Mouse (Mus musculus): ENCODE results near the gene Sult1b1. TPM values are rescaled to one million over a fixed set of nuclear protein-coding genes. Genes with fewer than 3 reads are reported as not detected.
"Not testable (repeated sequence)": the region's sequence is repeated elsewhere in the genome, so short reads cannot be mapped to it uniquely, and the experiment has no call there.

Gene Sult1b1
- polyA plus RNA-seq, 1 experiment, result not detected

GRCm38 (mm10) chr5:87562966-87563365 lies 25.0 kb upstream of the Sult1b1 start:
- TF ChIP-seq POLR2A (IDR thresholded peaks at IDR 0.05; ENCODE audit: low read depth, low read length) (no peak), CTCF (IDR thresholded peaks at IDR 0.05; ENCODE audit: extremely low read depth, insufficient read depth, insufficient read length, insufficient replicate concordance) (no peak)
- H3K36me3 ChIP-seq (ENCODE audit: control insufficient read depth, insufficient read depth, low read length), result no peaks in the 10 kb centered on the region
- no peak overlapping the region for H3K4me3 ChIP-seq (ENCODE audit: extremely low read depth, insufficient read depth, insufficient read length)
- H3K27me3 ChIP-seq (ENCODE audit: control insufficient read depth, insufficient read depth, low read length), result no peaks in the 10 kb centered on the region
- no peak overlapping the region for H3K27ac ChIP-seq (ENCODE audit: insufficient read depth, low read length)
- no peaks in the 10 kb centered on the region for H3K4me1 ChIP-seq (ENCODE audit: control insufficient read depth, insufficient read depth, insufficient read length)
- DNase-seq (ENCODE audit: low read depth in 1 of 2, low spot score in 2 of 2), result no peak

GRCm38 (mm10) chr5:87562526-87562925 lies 24.5 kb upstream of the Sult1b1 start:
- Histone ChIP-seq H3K4me3 (ENCODE audit: extremely low read depth, insufficient read depth, insufficient read length) (no peak overlapping the region), H3K36me3 (ENCODE audit: control insufficient read depth, insufficient read depth, low read length) (no peaks in the 10 kb centered on the region), H3K27me3 (ENCODE audit: control insufficient read depth, insufficient read depth, low read length) (no peaks in the 10 kb centered on the region), H3K27ac (ENCODE audit: insufficient read depth, low read length) (no peak overlapping the region), H3K4me1 (ENCODE audit: control insufficient read depth, insufficient read depth, insufficient read length) (no peaks in the 10 kb centered on the region)
- WGBS, result 85% methylated on average over 4 of the region's 4 CpGs
- TF ChIP-seq CTCF (IDR thresholded peaks at IDR 0.05; ENCODE audit: extremely low read depth, insufficient read depth, insufficient read length, insufficient replicate concordance) (no peak), POLR2A (IDR thresholded peaks at IDR 0.05; ENCODE audit: low read depth, low read length) (no peak)
- no peak for DNase-seq (ENCODE audit: low read depth in 1 of 2, low spot score in 2 of 2)

DNA sequence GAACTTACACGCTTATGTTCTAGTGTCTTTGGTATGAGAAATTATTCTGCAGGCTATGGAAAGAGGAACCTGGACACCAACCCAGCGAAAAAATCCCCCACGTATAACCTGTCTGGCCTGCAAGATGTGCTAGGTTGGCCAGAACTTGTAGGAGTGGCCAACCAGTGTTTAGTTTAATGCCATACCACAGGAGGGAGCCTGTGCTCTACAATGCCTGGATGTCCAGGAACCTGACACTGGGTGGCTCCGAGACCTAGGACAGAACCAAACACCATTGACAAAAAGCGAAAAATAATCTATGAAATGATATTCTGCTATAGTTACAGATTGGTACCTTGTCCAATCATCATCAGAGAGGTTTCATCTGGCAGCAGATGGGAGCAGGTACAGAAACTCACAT lies 22.1 kb upstream of the Sult1b1 start:
- no peaks in the 10 kb centered on the region for H3K27me3 ChIP-seq (ENCODE audit: control insufficient read depth, insufficient read depth, low read length)
- no peak overlapping the region for H3K4me3 ChIP-seq (ENCODE audit: extremely low read depth, insufficient read depth, insufficient read length)
- TF ChIP-seq CTCF (IDR thresholded peaks at IDR 0.05; ENCODE audit: extremely low read depth, insufficient read depth, insufficient read length, insufficient replicate concordance) (no peak), POLR2A (IDR thresholded peaks at IDR 0.05; ENCODE audit: low read depth, low read length) (no peak)
- no peaks in the 10 kb centered on the region for H3K4me1 ChIP-seq (ENCODE audit: control insufficient read depth, insufficient read depth, insufficient read length)
- no peak for DNase-seq (ENCODE audit: low read depth in 1 of 2, low spot score in 2 of 2)
- no peaks in the 10 kb centered on the region for H3K36me3 ChIP-seq (ENCODE audit: control insufficient read depth, insufficient read depth, low read length)
- no peak overlapping the region for H3K27ac ChIP-seq (ENCODE audit: insufficient read depth, low read length)
- 66% methylated on average over 5 of the region's 5 CpGs for WGBS

- H3K4me3 ChIP-seq (ENCODE audit: extremely low read depth, insufficient read depth, insufficient read length), result no peak overlapping the region
- no peak for TF ChIP-seq CTCF (IDR thresholded peaks at IDR 0.05; ENCODE audit: extremely low read depth, insufficient read depth, insufficient read length, insufficient replicate concordance)
- TF ChIP-seq POLR2A (IDR thresholded peaks at IDR 0.05; ENCODE audit: low read depth, low read length), result no peak
- 64% methylated on average over 1 of the region's 1 CpGs for WGBS
- no peaks in the 10 kb centered on the region for H3K27me3 ChIP-seq (ENCODE audit: control insufficient read depth, insufficient read depth, low read length)
- H3K36me3 ChIP-seq (ENCODE audit: control insufficient read depth, insufficient read depth, low read length), result no peaks in the 10 kb centered on the region
- no peaks in the 10 kb centered on the region for H3K4me1 ChIP-seq (ENCODE audit: control insufficient read depth, insufficient read depth, insufficient read length)
- no peak for DNase-seq (ENCODE audit: low read depth in 1 of 2, low spot score in 2 of 2)
- no peak overlapping the region for H3K27ac ChIP-seq (ENCODE audit: insufficient read depth, low read length)
Observed at GRCm38 (mm10) chr5:87550935-87551334, 12.9 kb upstream of the Sult1b1 start.

DNA sequence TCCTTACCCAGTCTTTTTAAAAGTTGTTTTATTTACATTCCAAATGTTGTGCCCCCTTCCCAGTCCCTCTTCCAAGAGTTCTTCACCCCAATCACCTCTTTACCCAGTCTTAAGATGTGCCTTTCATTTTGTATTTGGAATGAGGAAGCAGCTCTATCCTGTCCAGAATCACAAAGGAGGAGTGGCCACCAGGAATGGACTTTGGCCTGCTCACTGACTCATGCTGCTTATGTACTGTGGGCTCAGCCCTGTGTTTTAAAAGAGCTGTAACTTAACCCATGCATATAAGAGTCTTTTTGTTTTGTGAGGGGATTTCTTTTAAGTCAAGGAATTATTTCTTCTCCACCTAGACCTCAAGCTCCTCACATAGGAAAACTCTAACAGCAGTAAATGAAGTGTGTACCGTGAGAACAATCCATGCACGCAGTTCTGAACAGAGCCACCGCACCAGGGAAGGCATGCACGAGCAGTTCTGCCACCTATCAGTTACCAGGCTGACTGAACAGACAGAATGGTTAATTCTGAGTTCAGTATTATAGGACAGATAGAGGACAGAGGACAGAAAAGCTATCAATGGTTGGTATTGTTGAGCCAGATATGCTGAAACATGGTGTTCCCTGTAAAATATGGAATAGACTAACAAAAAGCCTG lies 1.9 kb downstream of the Sult1b1 start:
- Histone ChIP-seq H3K4me3 (ENCODE audit: extremely low read depth, insufficient read depth, insufficient read length) (no peak overlapping the region), H3K36me3 (ENCODE audit: control insufficient read depth, insufficient read depth, low read length) (no peaks in the 10 kb centered on the region), H3K27ac (ENCODE audit: insufficient read depth, low read length) (no peak overlapping the region), H3K4me1 (ENCODE audit: control insufficient read depth, insufficient read depth, insufficient read length) (no peaks in the 10 kb centered on the region), H3K27me3 (ENCODE audit: control insufficient read depth, insufficient read depth, low read length) (no peaks in the 10 kb centered on the region)
- TF ChIP-seq POLR2A (IDR thresholded peaks at IDR 0.05; ENCODE audit: low read depth, low read length) (no peak), CTCF (IDR thresholded peaks at IDR 0.05; ENCODE audit: extremely low read depth, insufficient read depth, insufficient read length, insufficient replicate concordance) (no peak)
- 86% methylated on average over 4 of the region's 4 CpGs for WGBS
- DNase-seq (ENCODE audit: low read depth in 1 of 2, low spot score in 2 of 2), result no peak

GRCm38 (mm10) chr5:87532288-87532687 lies 5.7 kb downstream of the Sult1b1 start:
- no peak overlapping the region for H3K4me3 ChIP-seq (ENCODE audit: extremely low read depth, insufficient read depth, insufficient read length)
- H3K27ac ChIP-seq (ENCODE audit: insufficient read depth, low read length), result no peak overlapping the region
- WGBS, result 74% methylated on average over 2 of the region's 2 CpGs
- H3K27me3 ChIP-seq (ENCODE audit: control insufficient read depth, insufficient read depth, low read length), result no peaks in the 10 kb centered on the region
- DNase-seq (ENCODE audit: low read depth in 1 of 2, low spot score in 2 of 2), result no peak
- no peaks in the 10 kb centered on the region for H3K4me1 ChIP-seq (ENCODE audit: control insufficient read depth, insufficient read depth, insufficient read length)
- TF ChIP-seq CTCF (IDR thresholded peaks at IDR 0.05; ENCODE audit: extremely low read depth, insufficient read depth, insufficient read length, insufficient replicate concordance) (no peak), POLR2A (IDR thresholded peaks at IDR 0.05; ENCODE audit: low read depth, low read length) (no peak)
- H3K36me3 ChIP-seq (ENCODE audit: control insufficient read depth, insufficient read depth, low read length), result no peaks in the 10 kb centered on the region

DNA sequence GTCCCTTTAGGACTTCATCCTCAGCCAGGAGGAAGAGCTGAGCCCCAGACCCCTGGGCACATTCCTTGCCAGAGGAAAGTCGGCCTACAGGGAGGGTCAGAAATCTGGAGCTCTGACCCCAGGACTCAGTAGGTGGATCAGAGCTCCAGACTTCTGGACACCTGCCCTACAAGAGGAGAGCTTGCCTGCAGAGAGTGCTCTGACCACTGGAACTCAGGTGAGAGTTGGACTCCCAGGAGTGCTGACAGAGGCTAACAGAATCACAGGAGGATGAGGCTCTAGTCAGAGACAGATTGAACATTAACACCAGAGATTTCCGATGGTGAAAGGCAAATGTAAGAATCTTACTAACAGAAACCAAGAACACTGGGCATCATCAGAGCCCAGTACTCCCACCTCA lies 14.4 kb downstream of the Sult1b1 start:
- H3K27ac ChIP-seq (ENCODE audit: insufficient read depth, low read length); H3K27me3 ChIP-seq (ENCODE audit: control insufficient read depth, insufficient read depth, low read length); H3K36me3 ChIP-seq (ENCODE audit: control insufficient read depth, insufficient read depth, low read length); H3K4me1 ChIP-seq (ENCODE audit: control insufficient read depth, insufficient read depth, insufficient read length); DNase-seq (ENCODE audit: low read depth in 1 of 2, low spot score in 2 of 2); H3K4me3 ChIP-seq (ENCODE audit: extremely low read depth, insufficient read depth, insufficient read length): not testable (repeated sequence)
- 81% methylated on average over 2 of the region's 2 CpGs for WGBS
